Mouse (Mus musculus): ENCODE measurements around the gene Cmtm5. TPM values are rescaled to one million over a fixed set of nuclear protein-coding genes. Genes with fewer than 3 reads are reported as not detected.

The Cmtm5 gene
- polyA plus RNA-seq (2012; ENCODE audit: insufficient read depth, insufficient read length, low replicate concordance, missing spikeins) = not detected in 2 replicates

GRCm38 (mm10) chr14:54935904-54936830, at the start of gene Cmtm5:
Gene Cmtm5 (plus strand): TSS chr14:54936261.
- TF ChIP-seq CTCF (IDR thresholded peaks at IDR 0.05; ENCODE audit: insufficient read depth, low read depth, low read length) = no peak
- no peak for TF ChIP-seq POLR2A (IDR thresholded peaks at IDR 0.05; ENCODE audit: insufficient read depth, low read depth, low read length)
- peaks cover 19% of the 10 kb centered on the region for H3K4me1 ChIP-seq (ENCODE audit: control insufficient read depth, insufficient read depth, low read length)
- WGBS = 51% methylated on average over 8 of the region's 8 CpGs
- peak within 1 kb of the TSS; percentile 38 for H3K4me3 ChIP-seq (ENCODE audit: insufficient read depth, low read depth, low read length)
- H3K27ac ChIP-seq (ENCODE audit: insufficient read depth, low read depth, low read length) = peak within 1 kb of the TSS; percentile 76

- Histone ChIP-seq H3K27ac (ENCODE audit: insufficient read depth, low read depth, low read length) (peak within 1 kb of the TSS; percentile 87), H3K4me1 (ENCODE audit: control insufficient read depth, insufficient read depth, low read length) (no peaks in the 10 kb centered on the region), H3K4me3 (ENCODE audit: insufficient read depth, low read depth, low read length) (no peak within 1 kb of the TSS)
- no peak for TF ChIP-seq CTCF (IDR thresholded peaks at IDR 0.05; ENCODE audit: insufficient read depth, low read depth, low read length)
- no peak for TF ChIP-seq POLR2A (IDR thresholded peaks at IDR 0.05; ENCODE audit: insufficient read depth, low read depth, low read length)
- 87% methylated on average over 3 of the region's 3 CpGs for WGBS
Observed at GRCm38 (mm10) chr14:54892200-54892599, 43.9 kb upstream of the Cmtm5 start, which contains the start of gene Pabpn1. Gene Pabpn1 (plus strand): TSS chr14:54892500.

- TF ChIP-seq CTCF (IDR thresholded peaks at IDR 0.05; ENCODE audit: insufficient read depth, low read depth, low read length) = no peak
- peak; percentile 42; the same call in 1 of the 2 replicates for TF ChIP-seq POLR2A (IDR thresholded peaks at IDR 0.05; ENCODE audit: insufficient read depth, low read depth, low read length)
- under 1% methylated on average over 38 of the region's 38 CpGs for WGBS
- no peaks in the 10 kb centered on the region for H3K4me1 ChIP-seq (ENCODE audit: control insufficient read depth, insufficient read depth, low read length)
- peak overlapping the region; percentile 73 for H3K4me3 ChIP-seq (ENCODE audit: insufficient read depth, low read depth, low read length)
- peak overlapping the region; percentile 87 for H3K27ac ChIP-seq (ENCODE audit: insufficient read depth, low read depth, low read length)
Observed at GRCm38 (mm10) chr14:54893651-54894181, 42.3 kb upstream of the Cmtm5 start.

GRCm38 (mm10) chr14:54894296-54895151, 41.5 kb upstream of the Cmtm5 start:
- peak overlapping the region; percentile 33; the same call in 1 of the 2 replicates for H3K27ac ChIP-seq (ENCODE audit: insufficient read depth, low read depth, low read length)
- peak overlapping the region; percentile 73 for H3K4me3 ChIP-seq (ENCODE audit: insufficient read depth, low read depth, low read length)
- WGBS = under 1% methylated on average over 54 of the region's 54 CpGs
- H3K4me1 ChIP-seq (ENCODE audit: control insufficient read depth, insufficient read depth, low read length) = no peaks in the 10 kb centered on the region
- no peak for TF ChIP-seq POLR2A (IDR thresholded peaks at IDR 0.05; ENCODE audit: insufficient read depth, low read depth, low read length)
- TF ChIP-seq CTCF (IDR thresholded peaks at IDR 0.05; ENCODE audit: insufficient read depth, low read depth, low read length) = no peak

- no peaks in the 10 kb centered on the region for H3K4me1 ChIP-seq (ENCODE audit: control insufficient read depth, insufficient read depth, low read length)
- no peak overlapping the region for H3K27ac ChIP-seq (ENCODE audit: insufficient read depth, low read depth, low read length)
- WGBS = 41% methylated on average over 2 of the region's 2 CpGs
- no peak for TF ChIP-seq POLR2A (IDR thresholded peaks at IDR 0.05; ENCODE audit: insufficient read depth, low read depth, low read length)
- TF ChIP-seq CTCF (IDR thresholded peaks at IDR 0.05; ENCODE audit: insufficient read depth, low read depth, low read length) = no peak
- H3K4me3 ChIP-seq (ENCODE audit: insufficient read depth, low read depth, low read length) = no peak overlapping the region
Observed at GRCm38 (mm10) chr14:54897445-54897844, 38.6 kb upstream of the Cmtm5 start.

GRCm38 (mm10) chr14:54900383-54900782, 35.7 kb upstream of the Cmtm5 start:
- no peak overlapping the region for H3K27ac ChIP-seq (ENCODE audit: insufficient read depth, low read depth, low read length)

DNA sequence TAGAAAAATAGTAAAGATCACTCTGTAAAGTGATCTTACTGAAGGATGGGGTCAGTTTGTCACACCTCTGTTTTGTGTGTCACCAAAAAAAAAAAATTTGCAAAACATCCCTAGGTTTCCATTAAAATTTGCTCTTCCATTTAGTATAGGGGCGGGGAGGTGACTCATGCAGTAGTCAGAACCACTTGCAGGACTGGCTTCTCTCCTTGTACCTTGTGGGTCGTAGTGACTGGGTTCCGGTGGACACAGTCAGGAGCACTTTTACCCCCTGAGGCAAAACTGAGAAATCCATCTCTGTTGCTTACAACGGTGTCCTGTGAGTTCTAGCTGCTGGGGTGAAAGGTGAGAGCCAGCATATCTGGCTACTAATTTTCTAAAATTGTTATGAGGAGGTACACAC, 32.4 kb upstream of the Cmtm5 start:
- H3K27ac ChIP-seq (ENCODE audit: insufficient read depth, low read depth, low read length) = no peak overlapping the region
- WGBS = 63% methylated on average over 4 of the region's 4 CpGs
- no peak overlapping the region for H3K4me3 ChIP-seq (ENCODE audit: insufficient read depth, low read depth, low read length)
- H3K4me1 ChIP-seq (ENCODE audit: control insufficient read depth, insufficient read depth, low read length) = peaks cover 13% of the 10 kb centered on the region; the same call in 1 of the 2 replicates
- TF ChIP-seq POLR2A (IDR thresholded peaks at IDR 0.05; ENCODE audit: insufficient read depth, low read depth, low read length) (no peak), CTCF (IDR thresholded peaks at IDR 0.05; ENCODE audit: insufficient read depth, low read depth, low read length) (no peak)

More at GRCm38 (mm10) chr14:54900383-54900782, 35.7 kb upstream of the Cmtm5 start:
- no peak overlapping the region for H3K4me3 ChIP-seq (ENCODE audit: insufficient read depth, low read depth, low read length)
- 2% methylated on average over 3 of the region's 3 CpGs for WGBS
- TF ChIP-seq POLR2A (IDR thresholded peaks at IDR 0.05; ENCODE audit: insufficient read depth, low read depth, low read length) = no peak
- no peaks in the 10 kb centered on the region; the same call in 1 of the 2 replicates for H3K4me1 ChIP-seq (ENCODE audit: control insufficient read depth, insufficient read depth, low read length)

DNA sequence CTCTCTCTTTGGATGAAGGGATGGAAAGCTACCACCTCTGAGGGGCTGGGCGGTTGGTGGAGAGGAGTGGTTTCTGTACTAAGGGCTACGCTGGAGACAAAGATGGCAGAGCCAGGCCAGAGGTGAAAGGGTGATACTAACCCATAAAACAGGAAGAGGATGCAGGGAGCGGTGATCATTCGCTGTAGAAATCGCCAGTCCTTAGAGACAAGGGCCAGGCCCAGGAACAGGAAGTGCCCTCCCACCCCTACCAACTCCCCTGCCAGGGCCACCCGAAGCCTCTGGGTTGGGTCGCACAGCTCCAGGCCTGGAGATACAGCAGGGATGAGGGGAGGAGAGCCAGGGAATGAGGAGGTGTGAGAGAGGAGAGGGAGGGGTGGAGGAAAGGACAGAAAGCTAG, 27.4 kb upstream of the Cmtm5 start:
- WGBS = 71% methylated on average over 7 of the region's 7 CpGs
- Histone ChIP-seq H3K4me1 (ENCODE audit: control insufficient read depth, insufficient read depth, low read length) (peaks cover 33% of the 10 kb centered on the region), H3K27ac (ENCODE audit: insufficient read depth, low read depth, low read length) (peak overlapping the region; percentile 48; the same call in 1 of the 2 replicates), H3K4me3 (ENCODE audit: insufficient read depth, low read depth, low read length) (no peak overlapping the region)
- TF ChIP-seq CTCF (IDR thresholded peaks at IDR 0.05; ENCODE audit: insufficient read depth, low read depth, low read length) (no peak), POLR2A (IDR thresholded peaks at IDR 0.05; ENCODE audit: insufficient read depth, low read depth, low read length) (no peak)
